Mouse (Mus musculus) lung, adult 2 months (tissue): Measurements from ENCODE around the gene Fbxo4.

Experiments used
- CTCF ChIP-seq: fragments of 200-500 bp; IDR thresholded peaks from 2 replicates; pipeline ENCODE4 v1.5.1; 2011; ENCODE audit warnings: mild to moderate bottlenecking, low read length, control low read depth; ENCODE audit not compliant: insufficient read depth
- POLR2A ChIP-seq: fragments of 200-500 bp; IDR thresholded peaks from 2 replicates; pipeline ENCODE4 v1.6.1; 2011; ENCODE audit warnings: low read depth, mild to moderate bottlenecking, control low read depth, low read length, borderline replicate concordance; ENCODE audit errors: extremely low read depth

GRCm38 (mm10) chr15:3969743-3970142 is 9.6 kb downstream of the Fbxo4 start:
- no peak for TF ChIP-seq CTCF
- TF ChIP-seq POLR2A, result no peak
